Mouse (Mus musculus) G1E (cell line): ENCODE measurements around the gene Nxpe5. TPM values are rescaled to one million over a fixed set of nuclear protein-coding genes. Genes with fewer than 3 reads are reported as not detected.

Experiments
- ATAC-seq: 2 replicates; pipeline ENCODE4 v1.8.0; 2016; ENCODE audit warnings: mild to moderate bottlenecking; ENCODE audit not compliant: insufficient number of reproducible peaks, poor library complexity, low FRiP score, severe bottlenecking; ENCODE audit errors: extremely low read depth
- DNase-seq: peaks from one replicate; pipeline ENCODE4 v3.0.0; 2012; ENCODE audit warnings: low spot score
- H3K27me3 ChIP-seq: 2 replicates; pipeline ENCODE4 v1.6.1; 2012; ENCODE audit warnings: mild to moderate bottlenecking, low read length, inconsistent platforms; ENCODE audit not compliant: insufficient read depth
- H3K36me3 ChIP-seq: replicated peaks from 2 replicates; pipeline ENCODE3; 2012; ENCODE audit warnings: mild to moderate bottlenecking, inconsistent platforms
- H3K4me1 ChIP-seq: 2 replicates; pipeline ENCODE4 v1.6.1; 2012; ENCODE audit warnings: low read depth, low read length, inconsistent platforms, mixed read lengths; ENCODE audit not compliant: insufficient read depth
- H3K4me3 ChIP-seq: 2 replicates; pipeline ENCODE4 v1.5.1; 2012; ENCODE audit warnings: low read depth, mild to moderate bottlenecking, inconsistent platforms, low read length, moderate library complexity, mixed read lengths
- H3K9me3 ChIP-seq: replicated peaks from 2 replicates; pipeline ENCODE4 v1.6.1; 2012; ENCODE audit warnings: inconsistent platforms
- CTCF ChIP-seq: IDR thresholded peaks from 2 replicates; pipeline ENCODE4 v1.5.1; 2012; ENCODE audit warnings: low read depth, low read length, inconsistent platforms, mixed read lengths
- GATA1 ChIP-seq: IDR thresholded peaks from 2 replicates; pipeline ENCODE4 v1.6.1; 2012; ENCODE audit warnings: borderline replicate concordance, low read length, inconsistent platforms, mixed read lengths
- GATA2 ChIP-seq: IDR thresholded peaks from 2 replicates; pipeline ENCODE4 v1.6.1; 2012; ENCODE audit warnings: low read depth, low read length, inconsistent platforms, borderline replicate concordance
- POLR2AphosphoS5 ChIP-seq: IDR thresholded peaks from 2 replicates; pipeline ENCODE4 v1.6.1; 2012; ENCODE audit warnings: low read depth, low read length, inconsistent platforms; ENCODE audit not compliant: insufficient replicate concordance
- TAL1 ChIP-seq: conservative IDR thresholded peaks from 2 replicates; pipeline ENCODE4 v1.6.1; 2012; ENCODE audit warnings: low read depth, low read length, inconsistent platforms, mixed read lengths
- polyA plus RNA-seq: library from polyadenylated mRNA; stranded (reverse); fragments of >175 nt; gene quantifications from 2 replicates; pipeline ENCODE4 v1.2.3, GENCODE M21; 2012
- total RNA-seq, 2 experiments: library from RNA; stranded (forward) in 1 of 2; stranded (reverse) in 1 of 2; fragments of 200-1000 nt in 1 of 2; fragments of >200 nt in 1 of 2; fragmentation: Nextera tagmentation in 1 of 2; gene quantifications; 2 replicates each; pipeline ENCODE4 v1.2.3; 2014 to 2017

Nxpe5 gene
- total and polyA plus RNA-seq, 3 experiments, result 0.38 TPM; not detected in 2

DNA sequence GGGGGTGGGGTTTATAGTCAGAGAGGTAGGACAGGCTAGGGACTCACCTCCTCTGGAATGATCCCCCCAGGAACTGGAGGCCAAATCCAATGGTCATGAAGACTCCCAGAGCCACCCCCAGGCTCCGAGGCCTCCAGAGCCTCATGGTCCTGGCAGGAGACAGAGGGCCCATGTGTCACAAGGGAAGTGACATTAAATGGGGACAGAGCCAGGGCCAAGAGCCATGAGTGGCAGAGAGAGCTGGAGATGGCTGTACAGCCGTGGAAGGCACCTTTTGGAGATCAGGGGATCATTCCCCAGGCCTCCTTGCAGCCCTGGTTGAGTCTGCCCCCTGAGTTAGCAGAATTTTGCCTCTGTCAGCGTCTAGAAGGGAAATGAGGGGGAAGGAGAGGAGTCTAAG is 45.5 kb downstream of the Nxpe5 start:
- H3K27me3 ChIP-seq, result peaks cover 54% of the 10 kb centered on the region
- no peak for TF ChIP-seq POLR2AphosphoS5
- TF ChIP-seq GATA1, result no peak
- no peak for TF ChIP-seq GATA2
- no peak for TF ChIP-seq TAL1
- no peak for TF ChIP-seq CTCF
- H3K9me3 ChIP-seq, result no peaks in the 10 kb centered on the region
- ATAC-seq, result no peak
- no peak overlapping the region for H3K4me3 ChIP-seq
- no peak for DNase-seq
- peaks cover 7% of the 10 kb centered on the region for H3K4me1 ChIP-seq
- peaks cover 18% of the 10 kb centered on the region for H3K36me3 ChIP-seq

DNA sequence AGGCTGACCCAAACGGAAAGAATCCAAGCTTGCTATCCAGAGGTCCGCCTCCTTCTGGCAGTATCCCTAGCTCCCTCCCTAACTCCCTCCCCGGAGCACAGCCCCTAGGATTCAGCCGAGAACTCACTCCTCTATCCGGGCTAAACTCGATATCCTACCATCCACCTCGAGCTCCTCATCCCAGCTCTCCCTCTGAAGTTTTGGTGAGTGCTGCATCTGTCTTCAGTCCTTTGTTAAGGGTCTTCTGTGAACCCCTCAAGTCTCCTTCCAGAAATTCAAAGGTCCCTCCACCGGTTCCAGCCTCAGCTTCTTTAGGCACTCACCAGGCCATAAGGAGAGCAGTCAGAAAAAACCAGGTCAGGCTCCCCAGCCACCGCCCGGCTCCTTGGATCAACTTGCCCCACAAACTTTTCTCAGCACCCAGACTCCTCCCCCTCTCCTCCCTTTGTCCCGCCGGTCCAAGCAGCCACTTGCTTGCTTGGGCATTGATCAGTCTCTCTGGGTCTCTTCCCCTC is 46.8 kb downstream of the Nxpe5 start, which contains the start of gene Gal3st4:
Gal3st4 (minus strand) TSS at position 432 of the 515 bp plus-strand sequence.
- Histone ChIP-seq H3K9me3 (no peaks in the 10 kb centered on the region), H3K4me3 (no peak within 1 kb of the TSS), H3K27me3 (peaks cover 66% of the 10 kb centered on the region), H3K36me3 (peaks cover 6% of the 10 kb centered on the region), H3K4me1 (peaks cover 3% of the 10 kb centered on the region)
- no peak for DNase-seq
- ATAC-seq, result no peak
- no peak for TF ChIP-seq POLR2AphosphoS5
- no peak for TF ChIP-seq GATA2
- no peak for TF ChIP-seq GATA1
- TF ChIP-seq CTCF, result no peak
- TF ChIP-seq TAL1, result no peak

DNA sequence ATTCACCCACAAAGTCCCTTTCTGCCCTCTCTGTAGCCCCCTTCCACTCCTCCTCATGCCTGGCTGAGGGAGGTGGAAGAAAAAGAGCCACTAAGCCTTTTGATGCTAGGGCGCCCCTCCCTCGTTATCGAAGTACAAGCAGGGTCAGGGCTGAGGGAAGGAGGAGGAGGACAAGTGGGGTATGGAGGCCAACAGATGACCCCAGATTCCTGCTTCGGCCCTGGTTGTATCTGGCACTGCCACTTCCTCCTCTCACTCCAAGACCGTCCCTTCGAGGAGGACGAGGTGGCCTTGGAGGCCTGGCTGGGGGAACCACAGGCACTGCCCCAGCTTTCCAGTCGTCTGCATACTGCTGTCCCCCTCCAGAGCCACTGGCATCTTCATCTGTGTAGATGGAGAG is 48.5 kb downstream of the Nxpe5 start:
- ATAC-seq, result no peak

DNA sequence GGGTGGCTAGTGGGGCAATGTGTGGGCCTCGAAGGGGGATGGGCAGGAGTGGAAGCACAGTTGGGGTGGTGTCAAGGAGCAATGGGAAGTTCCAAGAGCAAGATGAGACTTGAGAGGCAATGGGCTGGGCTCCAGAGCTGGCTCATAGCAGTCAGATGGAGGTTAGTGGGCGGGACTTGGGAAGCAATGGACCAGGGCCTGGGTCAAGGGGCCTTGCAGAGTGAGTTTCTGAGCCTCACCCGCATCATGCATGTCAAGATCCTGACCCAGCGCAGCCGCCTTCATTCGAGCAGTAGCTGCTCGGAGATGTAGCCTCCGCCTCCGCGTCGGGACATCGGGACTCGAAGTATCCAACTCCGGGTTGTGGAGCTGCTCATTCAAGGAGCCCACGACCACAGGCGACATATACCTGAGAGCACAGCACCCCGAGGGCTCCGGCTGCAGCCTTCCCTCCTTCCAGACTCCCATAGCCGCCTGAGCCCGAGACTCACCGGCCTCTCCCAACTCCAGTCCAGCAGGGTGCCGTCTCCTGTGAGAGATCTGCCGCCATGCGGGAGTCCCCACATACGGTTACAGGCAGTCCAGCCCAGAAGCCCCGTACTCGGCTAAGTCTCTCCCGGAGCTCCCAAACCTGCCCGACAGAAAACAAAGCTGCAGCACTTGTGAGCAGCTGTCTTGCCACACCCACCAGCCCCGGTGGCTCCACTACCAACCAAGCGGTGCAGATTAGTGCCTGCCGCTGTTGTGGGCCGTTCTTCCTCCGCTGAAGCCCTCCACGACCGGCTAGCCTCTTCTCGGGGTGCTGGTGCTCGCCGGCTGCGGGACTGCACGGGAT is 49.7 kb downstream of the Nxpe5 start:
- H3K27me3 ChIP-seq, result peaks cover 86% of the 10 kb centered on the region

More for the DNA sequence above, 48.5 kb downstream of the Nxpe5 start:
- no peaks in the 10 kb centered on the region for H3K9me3 ChIP-seq
- peaks cover 79% of the 10 kb centered on the region for H3K27me3 ChIP-seq
- no peak for TF ChIP-seq TAL1
- TF ChIP-seq CTCF, result no peak
- no peak for TF ChIP-seq POLR2AphosphoS5
- TF ChIP-seq GATA2, result no peak
- TF ChIP-seq GATA1, result no peak
- no peak for DNase-seq
- peaks cover 3% of the 10 kb centered on the region for H3K4me1 ChIP-seq
- H3K36me3 ChIP-seq, result no peaks in the 10 kb centered on the region
- H3K4me3 ChIP-seq, result no peak overlapping the region

DNA sequence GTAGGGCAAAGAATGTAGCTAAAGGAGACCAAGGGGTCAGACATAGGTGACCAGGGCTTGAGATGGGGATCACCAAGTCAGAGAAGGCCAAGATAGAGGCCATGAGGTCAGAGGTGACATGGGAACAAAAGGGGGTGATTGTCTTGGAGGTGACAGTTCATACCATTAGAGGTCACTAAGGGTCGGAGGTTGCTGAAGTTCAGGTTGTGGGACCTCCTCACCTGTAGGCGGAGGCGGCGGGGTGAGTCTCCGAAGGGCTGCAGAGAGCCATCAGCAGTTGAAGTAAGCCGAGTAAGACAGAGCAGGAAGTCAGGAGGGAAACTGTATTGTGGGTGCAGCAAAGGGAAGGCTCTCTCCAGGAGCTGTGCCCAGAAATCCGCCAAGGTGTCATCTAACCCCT is 52.3 kb downstream of the Nxpe5 start:
- ATAC-seq, result no peak
- no peak for DNase-seq
- Histone ChIP-seq H3K4me3 (no peak overlapping the region), H3K4me1 (peaks cover 3% of the 10 kb centered on the region), H3K27me3 (peaks cover 65% of the 10 kb centered on the region), H3K9me3 (peaks cover 11% of the 10 kb centered on the region), H3K36me3 (no peaks in the 10 kb centered on the region)
- TF ChIP-seq CTCF, result no peak
- no peak for TF ChIP-seq POLR2AphosphoS5
- no peak for TF ChIP-seq TAL1
- TF ChIP-seq GATA2, result no peak
- no peak for TF ChIP-seq GATA1

More for the DNA sequence above, 49.7 kb downstream of the Nxpe5 start:
- peaks cover 3% of the 10 kb centered on the region for H3K4me1 ChIP-seq
- H3K36me3 ChIP-seq, result no peaks in the 10 kb centered on the region
- no peak overlapping the region for H3K4me3 ChIP-seq
- ATAC-seq (no peak), DNase-seq (no peak)
- peaks cover 10% of the 10 kb centered on the region for H3K9me3 ChIP-seq
- TF ChIP-seq CTCF (no peak), TAL1 (no peak), GATA2 (no peak), POLR2AphosphoS5 (no peak), GATA1 (no peak)
